Mouse (Mus musculus) cerebellum, adult 2 months (tissue): ENCODE data around the gene Cdc20b. TPM values are rescaled to one million over a fixed set of nuclear protein-coding genes. Genes with fewer than 3 reads are reported as not detected.

Source experiments
- DNase-seq, 2 experiments: peaks; one replicate each; pipeline ENCODE4 v3.0.0; 2021
- H3K27ac ChIP-seq: fragments of 200-500 bp; 2 replicates; pipeline ENCODE4 v1.5.1; 2012; ENCODE audit warnings: low read length, control low read depth, inconsistent platforms; ENCODE audit not compliant: insufficient read depth
- H3K27me3 ChIP-seq: fragments of 200-500 bp; 2 replicates; pipeline ENCODE4 v1.6.1; 2012; ENCODE audit warnings: inconsistent platforms, mild to moderate bottlenecking, low read length, moderate library complexity; ENCODE audit not compliant: control insufficient read depth, insufficient read depth
- H3K4me1 ChIP-seq: fragments of 200-500 bp; 2 replicates; pipeline ENCODE4 v1.6.1; 2011; ENCODE audit warnings: low read length; ENCODE audit not compliant: control insufficient read depth, insufficient read depth
- H3K4me3 ChIP-seq: fragments of 200-500 bp; replicated peaks from 2 replicates; pipeline ENCODE3; 2011; ENCODE audit warnings: mild to moderate bottlenecking, low read depth, low read length, control low read depth; ENCODE audit not compliant: insufficient read depth
- CTCF ChIP-seq: fragments of 200-500 bp; IDR thresholded peaks from 2 replicates; pipeline ENCODE4 v1.5.1; 2011; ENCODE audit warnings: low read depth, mild to moderate bottlenecking, control low read depth, low read length, moderate library complexity, borderline replicate concordance; ENCODE audit not compliant: insufficient read depth
- POLR2A ChIP-seq: fragments of 200-500 bp; IDR thresholded peaks from 2 replicates; pipeline ENCODE4 v1.6.1; 2011; ENCODE audit warnings: low read length, control low read depth, borderline replicate concordance; ENCODE audit not compliant: insufficient read depth
- WGBS: fragments of 180-500 bp; shearing (Covaris S2); methylation state at CpG from one replicate; pipeline ENCODE4 v1.1.7; 2018; 5-methylcytosine and 5-hydroxymethylcytosine counted together
- polyA plus RNA-seq: library from polyadenylated mRNA; depleted of rRNA; stranded (reverse); fragments of >200 nt; gene quantifications from 2 replicates; pipeline ENCODE4 v1.2.3, GENCODE M21; 2012

Cdc20b gene
- polyA plus RNA-seq, 1 experiment = not detected

DNA sequence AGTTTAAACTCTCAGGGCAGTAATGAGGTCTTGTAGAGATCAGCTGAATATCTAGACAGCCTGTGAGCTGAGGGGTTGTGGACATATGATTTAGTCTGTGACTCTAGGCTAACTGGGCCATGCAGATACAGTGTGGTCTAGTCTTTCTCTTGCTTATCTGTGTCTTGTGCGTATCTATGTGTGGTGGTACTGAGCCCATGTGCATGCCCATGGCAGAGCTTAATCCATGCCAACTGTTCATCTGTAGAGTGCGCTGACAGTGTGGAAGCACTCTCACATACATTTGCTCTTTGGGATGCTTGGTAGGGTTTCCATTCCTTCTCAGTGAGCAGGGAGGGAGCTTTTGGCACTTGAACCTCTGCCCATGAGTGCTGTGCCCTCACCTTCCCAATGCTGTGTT lies 13.4 kb upstream of the Cdc20b start:
- H3K27me3 ChIP-seq = no peaks in the 10 kb centered on the region
- no peak overlapping the region for H3K4me3 ChIP-seq
- H3K4me1 ChIP-seq = no peaks in the 10 kb centered on the region
- WGBS = 62% methylated on average over 2 of the region's 2 CpGs
- DNase-seq = no peak
- TF ChIP-seq POLR2A = no peak
- TF ChIP-seq CTCF = no peak
- H3K27ac ChIP-seq = no peak overlapping the region

DNA sequence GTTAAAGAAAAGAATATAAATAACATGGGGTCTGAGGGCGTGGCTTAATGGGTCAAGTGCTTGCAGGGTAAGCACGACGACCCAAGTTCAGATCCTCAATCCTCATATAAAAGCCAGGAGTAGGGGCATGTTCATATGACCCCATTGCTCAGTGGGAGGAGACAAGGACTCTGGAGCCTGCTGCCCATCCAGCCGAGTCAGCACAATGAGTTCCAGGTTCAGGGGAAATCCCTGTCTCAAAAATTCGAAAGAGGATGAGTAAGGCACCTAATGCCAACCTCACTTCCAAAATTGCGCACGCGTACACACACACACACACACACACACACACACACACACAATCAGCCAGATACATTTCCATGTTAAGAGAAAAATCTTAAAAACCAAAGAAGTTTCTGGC lies 12.4 kb upstream of the Cdc20b start:
- Histone ChIP-seq H3K4me3 (no peak overlapping the region), H3K27me3 (no peaks in the 10 kb centered on the region), H3K4me1 (no peaks in the 10 kb centered on the region), H3K27ac (no peak overlapping the region)
- 79% methylated on average over 8 of the region's 8 CpGs for WGBS
- TF ChIP-seq POLR2A (no peak), CTCF (no peak)
- no peak for DNase-seq

DNA sequence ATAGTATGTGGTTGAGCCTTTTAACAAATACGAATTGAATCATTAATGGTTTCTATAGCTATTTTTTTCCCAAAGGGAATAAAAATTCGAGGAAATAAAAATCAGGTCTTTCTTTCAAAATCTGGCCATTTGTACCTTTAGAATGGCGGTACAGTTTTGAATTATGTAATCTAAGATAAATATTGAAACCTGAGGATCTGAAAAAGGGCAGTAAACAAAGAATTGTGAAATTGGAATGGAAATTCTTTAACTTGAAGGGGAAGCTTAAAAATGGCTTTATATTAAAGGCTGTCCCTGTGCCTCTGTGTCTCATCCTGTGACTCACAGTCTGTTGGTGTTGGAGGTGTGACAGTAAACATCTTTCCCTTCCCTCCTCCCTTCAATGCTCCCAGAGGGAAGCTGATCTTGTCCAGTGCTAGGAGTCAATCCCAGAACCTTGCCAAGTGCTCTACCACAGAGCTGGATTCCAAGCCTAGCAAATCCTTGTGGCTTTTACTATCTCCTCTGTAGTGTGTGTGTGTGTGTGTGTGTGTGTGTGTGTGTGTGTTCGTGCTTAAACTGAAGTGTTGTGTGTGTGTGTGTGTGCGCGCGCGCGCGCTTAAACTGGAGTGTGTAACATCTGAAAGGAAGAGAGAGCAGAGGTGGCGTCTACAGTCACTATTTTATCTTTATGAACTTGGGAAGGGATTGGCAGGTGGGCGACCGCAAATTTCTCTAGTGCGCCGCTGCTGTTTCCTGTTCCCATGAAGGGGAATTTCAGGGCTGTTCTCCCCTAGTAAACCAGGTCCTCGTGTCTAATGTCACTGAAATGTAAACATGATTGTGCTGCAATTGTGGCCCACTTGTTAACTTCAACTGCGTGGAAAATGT lies 11.4 kb upstream of the Cdc20b start:
- Histone ChIP-seq H3K27ac (no peak overlapping the region), H3K27me3 (no peaks in the 10 kb centered on the region), H3K4me1 (no peaks in the 10 kb centered on the region), H3K4me3 (no peak overlapping the region)
- TF ChIP-seq CTCF (no peak), POLR2A (no peak)
- no peak for DNase-seq
- WGBS = 89% methylated on average over 17 of the region's 17 CpGs

DNA sequence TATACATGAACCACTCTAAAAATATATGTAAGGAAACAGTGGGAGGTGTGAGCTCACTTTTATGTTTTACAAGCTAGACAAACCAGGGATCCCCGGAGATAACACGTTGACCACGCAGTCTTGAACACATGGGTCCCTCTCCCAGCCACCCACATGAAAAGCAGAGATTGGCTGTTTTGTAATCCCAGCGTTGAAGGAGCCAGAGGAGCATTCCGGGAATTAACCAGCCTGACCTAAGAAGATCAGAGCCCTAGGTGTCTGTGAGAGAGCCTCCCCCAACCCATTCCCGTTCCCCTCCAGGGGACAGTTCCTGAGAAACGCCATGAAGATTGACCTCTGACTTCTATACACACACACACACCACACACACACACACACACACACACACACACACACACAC lies 3.6 kb upstream of the Cdc20b start:
- Histone ChIP-seq H3K4me1 (no peaks in the 10 kb centered on the region; the same call in 1 of the 2 replicates), H3K27me3 (no peaks in the 10 kb centered on the region; the same call in 1 of the 2 replicates), H3K27ac (no peak overlapping the region), H3K4me3 (peak overlapping the region; percentile 69)
- 3% methylated on average over 7 of the region's 7 CpGs for WGBS
- DNase-seq = no peak
- no peak for TF ChIP-seq POLR2A

DNA sequence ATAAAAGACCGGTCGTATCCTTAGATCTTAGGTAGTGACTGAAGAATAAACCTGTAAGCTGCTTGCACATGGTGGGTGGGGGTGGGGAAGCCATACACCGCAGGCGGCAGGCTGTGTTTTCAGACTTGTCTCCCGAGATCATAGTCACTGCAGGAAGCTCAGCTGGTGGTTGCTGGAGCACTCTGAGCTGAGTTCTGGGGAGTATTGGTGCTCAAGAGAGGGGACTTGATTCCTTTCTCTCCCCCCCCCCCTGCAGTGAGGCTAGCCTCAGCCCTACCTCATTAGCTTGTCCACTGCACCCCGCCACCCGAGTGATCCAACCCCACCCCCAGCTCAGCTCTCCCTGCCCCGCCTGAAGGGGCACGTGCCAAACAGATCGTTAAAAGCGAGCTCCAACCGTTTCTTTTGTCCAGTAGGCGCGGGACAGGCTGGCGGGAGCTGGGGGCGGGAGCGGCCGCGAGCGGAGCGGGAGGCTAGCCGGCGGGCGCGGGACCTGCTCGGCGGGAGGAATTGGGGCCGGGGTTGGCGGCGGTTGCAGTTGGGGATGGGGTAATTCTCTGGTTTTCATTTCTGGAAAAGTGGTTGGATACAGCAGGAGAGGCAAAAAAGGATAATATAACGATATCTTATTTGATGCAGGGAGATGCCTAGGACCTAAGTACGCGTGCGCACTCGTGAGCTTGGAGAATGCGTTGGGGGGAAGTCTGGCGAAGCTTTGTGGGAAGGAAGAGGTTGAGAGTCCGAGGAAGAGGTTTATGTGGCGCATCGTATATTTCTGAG lies 2.9 kb upstream of the Cdc20b start:
- no peak for TF ChIP-seq CTCF
- TF ChIP-seq POLR2A = no peak
- DNase-seq = peak; percentile 41 to 54
- Histone ChIP-seq H3K27me3 (no peaks in the 10 kb centered on the region; the same call in 1 of the 2 replicates), H3K4me1 (no peaks in the 10 kb centered on the region; the same call in 1 of the 2 replicates), H3K4me3 (peak overlapping the region; percentile 69), H3K27ac (no peak overlapping the region)
- 1% methylated on average over 40 of the region's 40 CpGs for WGBS

DNA sequence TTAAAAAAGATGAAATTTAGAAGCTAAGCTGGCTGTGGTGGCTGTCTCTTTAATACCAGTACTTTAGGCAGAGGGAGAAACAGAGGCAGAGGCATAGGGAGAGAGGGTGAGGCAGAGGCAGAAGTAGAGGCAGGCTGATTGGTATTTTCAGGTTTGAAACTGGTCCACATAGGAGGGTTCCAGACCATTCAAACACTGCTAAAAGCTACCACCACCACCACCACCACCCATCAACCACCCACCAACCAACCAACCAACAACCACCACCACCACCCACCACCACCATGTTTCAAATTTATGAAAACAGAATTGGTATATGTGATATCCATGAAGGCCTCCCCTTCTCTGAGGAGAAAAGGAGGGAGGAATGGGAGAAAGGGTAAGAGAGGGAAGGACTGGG lies 2.1 kb upstream of the Cdc20b start:
- H3K27ac ChIP-seq = no peak overlapping the region
- no peak overlapping the region for H3K4me3 ChIP-seq
- H3K4me1 ChIP-seq = no peaks in the 10 kb centered on the region; the same call in 1 of the 2 replicates
- DNase-seq = no peak
- H3K27me3 ChIP-seq = no peaks in the 10 kb centered on the region; the same call in 1 of the 2 replicates
- TF ChIP-seq POLR2A (no peak), CTCF (no peak)

DNA sequence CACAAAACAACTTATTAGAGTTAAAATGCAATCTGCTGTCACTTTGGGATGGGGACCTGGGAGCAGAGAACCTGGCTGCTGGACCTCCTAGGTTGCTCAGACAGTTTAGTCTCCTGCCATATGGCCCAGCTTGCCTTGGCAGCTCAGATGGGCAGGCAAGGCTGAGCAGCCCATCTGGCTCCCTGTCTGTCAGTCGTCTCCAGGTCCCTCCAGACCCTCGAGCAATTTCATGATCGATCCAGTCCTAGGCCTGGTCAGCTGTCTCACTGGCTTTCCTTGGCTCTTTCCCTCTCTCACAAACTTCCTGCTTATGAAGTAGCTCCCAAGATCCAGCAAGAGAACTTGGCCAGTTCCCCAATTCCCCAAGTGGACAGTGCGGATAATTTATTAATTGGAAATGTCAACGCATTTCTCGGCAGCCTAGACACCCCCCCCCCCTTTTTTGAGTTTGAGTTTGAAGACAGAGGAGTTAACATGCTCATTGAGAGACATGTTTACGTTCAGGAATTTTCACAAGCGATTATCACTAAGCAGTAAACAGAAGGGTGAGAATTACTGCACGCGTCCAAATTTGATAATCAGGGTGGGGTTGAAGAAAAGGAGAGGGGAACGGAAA lies 532 bp upstream of the Cdc20b start:
- TF ChIP-seq POLR2A (no peak), CTCF (no peak)

More for the DNA sequence above, 532 bp upstream of the Cdc20b start:
- H3K27me3 ChIP-seq = no peaks in the 10 kb centered on the region; the same call in 1 of the 2 replicates
- H3K27ac ChIP-seq = no peak overlapping the region
- WGBS = 2% methylated on average over 11 of the region's 11 CpGs
- H3K4me1 ChIP-seq = no peaks in the 10 kb centered on the region; the same call in 1 of the 2 replicates
- H3K4me3 ChIP-seq = peak overlapping the region; percentile 54
- peak; percentile 63 to 73 for DNase-seq
